Mouse (Mus musculus): Measurements from ENCODE around the gene Treml4. TPM values are rescaled to one million over a fixed set of nuclear protein-coding genes. Genes with fewer than 3 reads are reported as not detected.

Treml4 gene
- polyA plus RNA-seq, 1 experiment: 0.38 TPM

DNA sequence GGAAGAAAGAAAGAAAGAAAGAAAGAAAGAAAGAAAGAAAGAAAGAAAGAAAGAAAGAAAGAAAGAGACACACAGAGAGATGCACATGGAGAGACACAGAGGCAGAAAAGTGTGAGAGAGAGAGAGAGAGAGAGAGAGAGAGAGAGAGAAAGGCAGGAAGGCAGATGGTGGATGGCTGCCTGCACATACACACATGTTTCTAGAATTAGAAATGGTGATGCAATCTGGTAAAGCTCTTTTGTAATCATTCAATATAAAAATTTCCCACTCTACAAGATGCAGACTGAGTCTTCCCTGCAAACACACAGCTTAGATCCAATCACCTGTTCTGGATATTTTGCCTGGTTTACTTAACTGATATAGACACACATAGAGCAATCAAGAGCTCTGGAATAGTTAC lies 15.1 kb upstream of the Treml4 start:
- H3K4me1 ChIP-seq (ENCODE audit: control insufficient read depth, insufficient read depth, low read length): no peaks in the 10 kb centered on the region
- TF ChIP-seq POLR2A (IDR thresholded peaks at IDR 0.05; ENCODE audit: extremely low read depth, insufficient read depth, low read length) (no peak), CTCF (IDR thresholded peaks at IDR 0.05; ENCODE audit: extremely low read depth, insufficient read depth, low read length) (no peak)
- H3K27ac ChIP-seq (ENCODE audit: insufficient read depth, low read length): no peak overlapping the region
- H3K4me3 ChIP-seq (ENCODE audit: insufficient read depth, low read length): no peak overlapping the region

GRCm38 (mm10) chr17:48249501-48249900 lies 14.6 kb upstream of the Treml4 start:
- Histone ChIP-seq H3K4me1 (ENCODE audit: control insufficient read depth, insufficient read depth, low read length) (no peaks in the 10 kb centered on the region), H3K4me3 (ENCODE audit: insufficient read depth, low read length) (no peak overlapping the region), H3K27ac (ENCODE audit: insufficient read depth, low read length) (no peak overlapping the region)
- TF ChIP-seq CTCF (IDR thresholded peaks at IDR 0.05; ENCODE audit: extremely low read depth, insufficient read depth, low read length) (no peak), POLR2A (IDR thresholded peaks at IDR 0.05; ENCODE audit: extremely low read depth, insufficient read depth, low read length) (no peak)

- no peak overlapping the region for H3K27ac ChIP-seq (ENCODE audit: insufficient read depth, low read length)
- TF ChIP-seq POLR2A (IDR thresholded peaks at IDR 0.05; ENCODE audit: extremely low read depth, insufficient read depth, low read length): no peak
- no peak for TF ChIP-seq CTCF (IDR thresholded peaks at IDR 0.05; ENCODE audit: extremely low read depth, insufficient read depth, low read length)
- H3K4me3 ChIP-seq (ENCODE audit: insufficient read depth, low read length): no peak overlapping the region
- H3K4me1 ChIP-seq (ENCODE audit: control insufficient read depth, insufficient read depth, low read length): no peaks in the 10 kb centered on the region
Observed at GRCm38 (mm10) chr17:48250631-48251030, 13.5 kb upstream of the Treml4 start.

- H3K4me3 ChIP-seq (ENCODE audit: insufficient read depth, low read length): no peak overlapping the region
- no peak overlapping the region for H3K27ac ChIP-seq (ENCODE audit: insufficient read depth, low read length)
- TF ChIP-seq CTCF (IDR thresholded peaks at IDR 0.05; ENCODE audit: extremely low read depth, insufficient read depth, low read length) (no peak), POLR2A (IDR thresholded peaks at IDR 0.05; ENCODE audit: extremely low read depth, insufficient read depth, low read length) (no peak)
- no peaks in the 10 kb centered on the region for H3K4me1 ChIP-seq (ENCODE audit: control insufficient read depth, insufficient read depth, low read length)
Observed at GRCm38 (mm10) chr17:48256575-48256974, 7.5 kb upstream of the Treml4 start.

GRCm38 (mm10) chr17:48261868-48262267 lies 2.2 kb upstream of the Treml4 start:
- H3K4me1 ChIP-seq (ENCODE audit: control insufficient read depth, insufficient read depth, low read length): no peaks in the 10 kb centered on the region
- TF ChIP-seq CTCF (IDR thresholded peaks at IDR 0.05; ENCODE audit: extremely low read depth, insufficient read depth, low read length) (no peak), POLR2A (IDR thresholded peaks at IDR 0.05; ENCODE audit: extremely low read depth, insufficient read depth, low read length) (no peak)
- no peak overlapping the region for H3K4me3 ChIP-seq (ENCODE audit: insufficient read depth, low read length)
- H3K27ac ChIP-seq (ENCODE audit: insufficient read depth, low read length): no peak overlapping the region

- H3K4me3 ChIP-seq (ENCODE audit: insufficient read depth, low read length): no peak overlapping the region
- no peak for TF ChIP-seq CTCF (IDR thresholded peaks at IDR 0.05; ENCODE audit: extremely low read depth, insufficient read depth, low read length)
- no peaks in the 10 kb centered on the region for H3K4me1 ChIP-seq (ENCODE audit: control insufficient read depth, insufficient read depth, low read length)
- H3K27ac ChIP-seq (ENCODE audit: insufficient read depth, low read length): no peak overlapping the region
Observed at GRCm38 (mm10) chr17:48264662-48265061, 567 bp downstream of the Treml4 start.

GRCm38 (mm10) chr17:48266138-48266537 lies 2.0 kb downstream of the Treml4 start:
- no peak overlapping the region for H3K4me3 ChIP-seq (ENCODE audit: insufficient read depth, low read length)
- TF ChIP-seq POLR2A (IDR thresholded peaks at IDR 0.05; ENCODE audit: extremely low read depth, insufficient read depth, low read length): no peak
- no peak for TF ChIP-seq CTCF (IDR thresholded peaks at IDR 0.05; ENCODE audit: extremely low read depth, insufficient read depth, low read length)
- H3K4me1 ChIP-seq (ENCODE audit: control insufficient read depth, insufficient read depth, low read length): no peaks in the 10 kb centered on the region
- no peak overlapping the region for H3K27ac ChIP-seq (ENCODE audit: insufficient read depth, low read length)

GRCm38 (mm10) chr17:48266610-48267304 lies 2.7 kb downstream of the Treml4 start:
- Histone ChIP-seq H3K4me1 (ENCODE audit: control insufficient read depth, insufficient read depth, low read length) (no peaks in the 10 kb centered on the region), H3K4me3 (ENCODE audit: insufficient read depth, low read length) (no peak overlapping the region), H3K27ac (ENCODE audit: insufficient read depth, low read length) (no peak overlapping the region)
- TF ChIP-seq CTCF (IDR thresholded peaks at IDR 0.05; ENCODE audit: extremely low read depth, insufficient read depth, low read length) (no peak), POLR2A (IDR thresholded peaks at IDR 0.05; ENCODE audit: extremely low read depth, insufficient read depth, low read length) (no peak)

DNA sequence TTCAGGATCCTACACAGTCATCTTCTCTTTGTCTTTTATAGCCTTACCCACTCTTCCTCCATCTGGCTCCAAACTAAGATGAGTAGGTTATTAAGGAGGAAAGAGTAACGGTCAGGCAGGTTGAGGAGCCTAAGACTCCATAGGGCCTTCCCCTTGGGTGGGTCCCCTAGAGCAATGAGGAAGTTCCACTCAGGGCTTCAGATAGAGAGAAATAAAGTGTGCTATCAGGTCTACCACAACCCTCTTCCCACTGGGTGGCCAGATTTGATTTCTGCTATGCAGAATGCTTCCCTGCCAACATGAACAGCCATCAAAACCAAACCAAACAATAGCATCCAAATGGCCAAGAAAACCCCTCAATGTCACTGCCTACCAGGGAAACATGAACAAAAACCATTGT lies 3.5 kb downstream of the Treml4 start:
- TF ChIP-seq POLR2A (IDR thresholded peaks at IDR 0.05; ENCODE audit: extremely low read depth, insufficient read depth, low read length): no peak
- no peak for TF ChIP-seq CTCF (IDR thresholded peaks at IDR 0.05; ENCODE audit: extremely low read depth, insufficient read depth, low read length)
- Histone ChIP-seq H3K4me3 (ENCODE audit: insufficient read depth, low read length) (no peak overlapping the region), H3K27ac (ENCODE audit: insufficient read depth, low read length) (no peak overlapping the region), H3K4me1 (ENCODE audit: control insufficient read depth, insufficient read depth, low read length) (no peaks in the 10 kb centered on the region)

- no peak overlapping the region for H3K4me3 ChIP-seq (ENCODE audit: insufficient read depth, low read length)
- no peak overlapping the region for H3K27ac ChIP-seq (ENCODE audit: insufficient read depth, low read length)
- H3K4me1 ChIP-seq (ENCODE audit: control insufficient read depth, insufficient read depth, low read length): no peaks in the 10 kb centered on the region
- TF ChIP-seq POLR2A (IDR thresholded peaks at IDR 0.05; ENCODE audit: extremely low read depth, insufficient read depth, low read length): no peak
- TF ChIP-seq CTCF (IDR thresholded peaks at IDR 0.05; ENCODE audit: extremely low read depth, insufficient read depth, low read length): no peak
Observed at GRCm38 (mm10) chr17:48268276-48268675, 4.2 kb downstream of the Treml4 start.

Data from cortical plate, adult 2 months (tissue).